Mouse (Mus musculus) hindbrain, embryonic 12.5 days (tissue): ENCODE measurements around the gene Patl2. TPM values are rescaled to one million over a fixed set of nuclear protein-coding genes. Genes with fewer than 3 reads are reported as not detected.

Experiments
- ATAC-seq: fragments of 200-750 bp; cut with Nextera tagmentation; 2 replicates; pipeline ENCODE4 v1.8.0; 2017; ENCODE audit warnings: moderate TSS enrichment; ENCODE audit not compliant: low FRiP score
- H3K27ac ChIP-seq: fragments of 300-500 bp; sonication (generic); 2 replicates; pipeline ENCODE4 v1.5.1; 2016; ENCODE audit warnings: mild to moderate bottlenecking
- H3K27me3 ChIP-seq: fragments of 300-500 bp; sonication (generic); 2 replicates; pipeline ENCODE4 v1.6.1; 2016; ENCODE audit warnings: mild to moderate bottlenecking
- H3K36me3 ChIP-seq: fragments of 300-500 bp; sonication (generic); 2 replicates; pipeline ENCODE4 v1.6.1; 2016; ENCODE audit warnings: mild to moderate bottlenecking
- H3K4me1 ChIP-seq: fragments of 300-500 bp; sonication (generic); 2 replicates; pipeline ENCODE4 v1.6.1; 2016
- H3K4me2 ChIP-seq: fragments of 300-500 bp; sonication (generic); replicated peaks from 2 replicates; pipeline ENCODE4 v1.6.1; 2016; ENCODE audit warnings: mild to moderate bottlenecking
- H3K4me3 ChIP-seq: fragments of 300-500 bp; sonication (generic); 2 replicates; pipeline ENCODE4 v1.5.1; 2016; ENCODE audit warnings: mild to moderate bottlenecking
- H3K9ac ChIP-seq: fragments of 300-500 bp; sonication (generic); 2 replicates; pipeline ENCODE4 v1.6.1; 2016; ENCODE audit warnings: mild to moderate bottlenecking, moderate library complexity
- H3K9me3 ChIP-seq: fragments of 300-500 bp; sonication (generic); replicated peaks from 2 replicates; pipeline ENCODE4 v1.6.1; 2016; ENCODE audit warnings: mild to moderate bottlenecking
- WGBS: fragments of 180-500 bp; shearing (Covaris S2); methylation state at CpG from one replicate; pipeline ENCODE4 v1.1.7; 2016; 5-methylcytosine and 5-hydroxymethylcytosine counted together
- polyA plus RNA-seq: library from polyadenylated mRNA; unstranded; fragments of >200 nt; fragmentation: Nextera tagmentation; extraction: Ambion mirVana; gene quantifications from 2 replicates; pipeline ENCODE4 v1.2.1, GENCODE M21; 2016

Gene Patl2
- polyA plus RNA-seq, 1 experiment from 2014 or later = not detected

DNA sequence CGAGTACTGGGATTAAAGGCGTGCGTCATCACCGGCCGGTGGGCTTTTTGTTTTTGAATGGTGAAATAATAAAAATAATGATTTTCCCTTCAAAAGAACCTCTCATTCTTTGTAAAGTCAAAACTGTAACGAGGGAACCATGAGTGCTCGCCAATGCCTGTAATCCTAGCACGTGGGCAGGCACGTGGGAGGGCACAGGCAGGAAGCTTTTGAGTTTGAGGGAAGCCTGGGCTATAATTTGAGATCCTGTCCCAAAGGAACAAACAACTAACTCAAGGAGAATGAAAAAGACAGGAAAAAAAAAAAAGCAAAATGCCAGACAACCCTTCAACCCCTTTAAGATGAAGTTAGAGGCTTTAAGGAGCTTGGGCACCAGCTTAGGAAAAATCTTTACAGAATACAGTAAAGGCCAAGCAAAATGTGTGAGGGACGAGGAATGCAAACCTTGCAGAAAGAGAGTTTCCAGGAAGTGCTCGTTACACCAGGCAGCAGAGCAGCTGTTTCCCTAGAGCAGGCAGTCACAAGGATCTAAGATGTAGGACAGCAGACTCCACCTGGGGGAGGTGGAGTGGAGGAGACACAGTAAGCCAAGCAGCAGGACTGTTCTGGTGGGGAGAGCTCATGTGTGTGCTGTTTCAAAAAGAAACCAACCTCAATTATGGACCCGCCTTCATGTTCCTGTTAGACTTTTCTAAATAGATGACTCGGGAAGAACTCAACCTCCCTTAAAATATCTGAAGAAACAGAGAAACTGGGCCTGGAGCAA lies 22.4 kb downstream of the Patl2 start:
- no peak overlapping the region for H3K9ac ChIP-seq
- H3K4me1 ChIP-seq = no peaks in the 10 kb centered on the region
- WGBS = 82% methylated on average over 13 of the region's 13 CpGs
- no peaks in the 10 kb centered on the region for H3K9me3 ChIP-seq
- no peaks in the 10 kb centered on the region for H3K27me3 ChIP-seq
- H3K4me3 ChIP-seq = no peak overlapping the region
- no peak overlapping the region for H3K4me2 ChIP-seq
- no peaks in the 10 kb centered on the region for H3K36me3 ChIP-seq
- H3K27ac ChIP-seq = no peak overlapping the region
- ATAC-seq = no peak

DNA sequence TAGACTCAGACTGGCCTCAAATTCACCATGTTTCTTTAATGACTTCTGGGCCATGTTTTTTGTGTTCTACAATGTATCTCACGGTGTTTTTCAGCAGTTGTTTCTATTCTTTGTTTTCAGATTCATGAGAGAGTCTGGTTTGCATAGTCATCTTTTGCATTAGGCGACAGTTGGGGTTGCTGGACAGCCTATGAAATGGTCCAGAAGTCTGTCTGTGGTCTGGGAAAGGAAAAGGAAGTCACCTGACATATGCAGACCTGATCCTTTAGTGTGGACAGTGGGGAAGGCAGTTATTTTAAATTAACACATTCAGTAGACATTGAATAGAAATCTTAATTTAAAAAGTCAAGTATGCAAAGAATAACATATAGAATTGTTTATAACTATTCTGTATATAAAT lies 23.5 kb downstream of the Patl2 start:
- H3K27ac ChIP-seq = no peak overlapping the region
- H3K27me3 ChIP-seq = no peaks in the 10 kb centered on the region
- no peaks in the 10 kb centered on the region for H3K9me3 ChIP-seq
- H3K4me1 ChIP-seq = no peaks in the 10 kb centered on the region
- H3K4me3 ChIP-seq = no peak overlapping the region
- 81% methylated on average over 2 of the region's 2 CpGs for WGBS
- no peak overlapping the region for H3K4me2 ChIP-seq
- no peak for ATAC-seq
- H3K9ac ChIP-seq = no peak overlapping the region
- H3K36me3 ChIP-seq = no peaks in the 10 kb centered on the region

DNA sequence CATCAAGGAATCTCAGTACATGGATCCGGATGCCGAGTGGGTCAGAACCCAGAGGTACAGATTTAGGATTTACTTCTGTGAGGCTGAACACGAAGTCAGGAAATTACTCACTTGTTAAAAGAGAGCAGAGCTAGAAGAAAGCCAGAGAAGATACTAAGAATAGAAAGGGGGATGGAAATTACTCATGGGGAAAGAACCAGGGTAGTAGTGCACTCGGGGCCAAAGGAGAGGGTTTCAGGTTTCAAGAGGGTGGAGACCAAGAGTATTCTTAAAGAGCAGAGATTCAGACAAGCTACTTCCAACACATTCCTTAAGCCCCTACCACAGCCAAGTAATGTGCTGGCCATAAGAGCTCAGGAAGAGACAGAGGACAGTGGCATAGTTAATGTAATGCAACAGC lies 24.4 kb downstream of the Patl2 start:
- Histone ChIP-seq H3K4me2 (no peak overlapping the region), H3K4me3 (no peak overlapping the region), H3K27me3 (no peaks in the 10 kb centered on the region), H3K27ac (no peak overlapping the region), H3K9me3 (no peaks in the 10 kb centered on the region), H3K36me3 (no peaks in the 10 kb centered on the region), H3K9ac (no peak overlapping the region), H3K4me1 (no peaks in the 10 kb centered on the region)
- no peak for ATAC-seq
- WGBS = 33% methylated on average over 4 of the region's 4 CpGs

DNA sequence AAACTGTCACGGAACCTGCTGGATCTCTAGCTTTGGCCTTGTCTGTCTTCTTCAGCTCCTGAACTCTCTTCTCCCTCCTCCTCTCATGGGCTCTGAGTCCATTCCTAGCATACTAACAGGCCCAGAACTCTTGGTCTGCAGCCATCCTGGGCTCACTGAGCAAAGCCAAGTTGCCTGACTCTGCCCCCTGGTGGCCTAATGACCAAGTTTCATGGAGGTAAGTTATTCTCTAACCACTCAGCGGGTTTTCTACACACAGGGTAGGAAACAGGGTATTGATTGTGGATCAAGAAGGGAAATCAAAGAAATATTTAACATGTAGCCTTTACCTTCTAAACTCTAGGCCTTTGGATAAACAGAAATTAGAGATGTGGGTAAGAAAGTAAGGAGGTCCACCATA lies 25.3 kb downstream of the Patl2 start, which contains the start of gene Trim69:
Gene Trim69, plus strand, starts transcription at position 21 of the 400 bp plus-strand sequence.
- Histone ChIP-seq H3K27ac (no peak within 1 kb of the TSS), H3K9ac (no peak within 1 kb of the TSS), H3K9me3 (no peaks in the 10 kb centered on the region), H3K4me1 (no peaks in the 10 kb centered on the region), H3K4me2 (no peak within 1 kb of the TSS), H3K4me3 (no peak within 1 kb of the TSS), H3K36me3 (no peaks in the 10 kb centered on the region), H3K27me3 (no peaks in the 10 kb centered on the region)
- 49% methylated on average over 2 of the region's 2 CpGs for WGBS
- no peak for ATAC-seq

DNA sequence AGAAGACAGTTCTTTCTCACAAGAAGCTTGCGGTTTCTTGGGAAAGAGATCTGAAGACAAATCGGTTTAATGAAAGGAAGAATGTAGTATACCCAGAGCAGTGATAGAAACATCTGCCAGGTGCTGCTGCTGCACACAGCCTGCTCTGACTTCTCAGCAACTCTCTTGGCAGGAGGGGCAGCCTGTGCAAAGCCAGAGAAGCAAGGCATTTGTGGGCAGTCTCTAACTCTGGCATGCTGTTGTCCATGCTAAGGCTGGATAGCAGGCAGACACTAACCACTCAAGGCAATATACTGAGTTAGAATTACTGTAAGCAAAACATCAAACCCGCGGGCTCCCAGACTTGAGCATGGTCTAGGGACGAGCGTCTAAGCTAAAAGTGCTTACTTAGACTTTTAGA lies 26.3 kb downstream of the Patl2 start:
- WGBS = 89% methylated on average over 6 of the region's 6 CpGs
- no peaks in the 10 kb centered on the region for H3K27me3 ChIP-seq
- no peak for ATAC-seq
- H3K9ac ChIP-seq = no peak overlapping the region
- no peaks in the 10 kb centered on the region for H3K4me1 ChIP-seq
- no peaks in the 10 kb centered on the region for H3K9me3 ChIP-seq
- no peak overlapping the region for H3K4me3 ChIP-seq
- H3K27ac ChIP-seq = no peak overlapping the region
- H3K36me3 ChIP-seq = no peaks in the 10 kb centered on the region
- H3K4me2 ChIP-seq = no peak overlapping the region

DNA sequence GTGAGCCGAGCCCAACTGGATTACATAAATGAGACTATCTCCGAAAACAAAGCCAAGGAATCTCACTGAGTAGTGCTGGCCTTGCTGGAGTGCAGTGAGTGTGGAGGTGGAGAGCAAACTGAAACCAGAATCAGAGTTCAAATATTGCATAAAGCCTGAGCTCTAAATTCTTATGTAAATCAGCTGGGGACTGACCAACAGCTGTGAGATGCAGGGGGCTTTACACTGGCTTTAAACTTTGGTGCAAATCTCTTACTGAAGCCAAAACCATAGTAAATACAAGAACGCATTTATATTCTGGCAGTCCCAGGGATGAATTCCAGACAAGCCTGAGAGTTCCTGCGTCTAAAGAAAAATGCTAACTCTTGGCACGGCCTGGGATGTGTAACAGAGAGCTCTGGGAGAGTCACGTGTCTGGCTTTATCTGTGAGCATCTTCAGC lies 27.6 kb downstream of the Patl2 start:
- Histone ChIP-seq H3K4me1 (no peaks in the 10 kb centered on the region), H3K27ac (no peak overlapping the region), H3K4me3 (no peak overlapping the region), H3K27me3 (no peaks in the 10 kb centered on the region), H3K9ac (no peak overlapping the region), H3K36me3 (0 out of 2 replicates have a peak, but pooled peaks cover 3% of the 10 kb centered on the region), H3K4me2 (no peak overlapping the region), H3K9me3 (no peaks in the 10 kb centered on the region)
- ATAC-seq = no peak
- WGBS = 70% methylated on average over 6 of the region's 6 CpGs

DNA sequence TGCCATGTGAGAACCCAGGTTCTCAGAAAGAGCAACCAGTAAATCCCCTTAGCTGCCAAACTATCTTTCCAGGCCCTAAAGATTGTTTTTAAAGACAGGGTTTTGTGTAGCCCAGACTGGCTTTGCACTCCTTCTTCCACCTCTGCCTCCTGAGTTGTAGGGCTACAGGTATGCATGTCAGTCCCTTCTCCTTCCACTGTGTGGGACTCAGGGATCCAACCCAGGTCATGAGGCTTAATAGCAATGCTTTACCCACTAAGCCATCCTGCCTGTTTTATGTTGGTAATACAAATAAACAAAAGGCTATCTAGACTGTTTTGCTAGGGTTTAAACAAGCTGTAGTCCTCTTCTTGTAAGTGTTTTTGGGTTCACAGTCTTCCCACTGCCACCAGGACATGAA lies 28.4 kb downstream of the Patl2 start:
- Histone ChIP-seq H3K27ac (no peak overlapping the region), H3K4me1 (no peaks in the 10 kb centered on the region), H3K4me2 (no peak overlapping the region), H3K9me3 (no peaks in the 10 kb centered on the region), H3K4me3 (no peak overlapping the region), H3K36me3 (0 out of 2 replicates have a peak, but pooled peaks cover 3% of the 10 kb centered on the region), H3K9ac (no peak overlapping the region), H3K27me3 (no peaks in the 10 kb centered on the region)
- no peak for ATAC-seq

DNA sequence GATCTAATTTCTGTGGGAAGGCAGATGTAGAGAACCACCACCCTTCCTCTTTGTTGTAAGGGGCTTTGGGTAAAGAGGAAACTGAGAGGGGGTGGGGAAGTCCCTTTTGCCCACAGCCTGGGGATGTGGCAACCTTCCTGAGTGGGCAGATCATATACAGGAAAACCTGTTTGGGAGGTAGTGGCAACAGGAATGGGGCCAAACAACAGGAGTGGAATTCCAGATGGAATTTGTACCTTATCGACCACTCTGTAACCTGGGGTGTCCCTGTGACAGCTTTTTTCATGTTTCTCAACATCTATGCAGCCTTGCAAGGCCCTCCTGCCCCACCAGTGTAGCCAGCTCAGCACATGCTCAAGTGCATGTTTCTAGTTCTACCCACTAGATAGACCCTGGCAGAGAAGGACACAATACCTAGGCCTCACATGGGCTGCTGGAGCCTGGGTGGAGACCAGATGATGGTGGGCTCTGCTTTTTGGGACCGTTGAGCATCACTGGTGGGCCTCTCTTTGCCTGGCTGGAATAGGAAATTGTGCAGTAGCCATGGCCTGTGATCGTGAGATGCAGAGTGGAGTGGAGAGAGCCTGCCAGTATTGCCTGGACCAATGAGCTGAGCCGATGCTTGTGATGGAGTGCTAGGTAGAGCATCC lies 29.8 kb downstream of the Patl2 start:
- Histone ChIP-seq H3K36me3 (0 out of 2 replicates have a peak, but pooled peaks cover 3% of the 10 kb centered on the region), H3K9ac (no peak overlapping the region), H3K27me3 (no peaks in the 10 kb centered on the region), H3K4me1 (no peaks in the 10 kb centered on the region), H3K27ac (no peak overlapping the region), H3K4me3 (no peak overlapping the region), H3K4me2 (no peak overlapping the region), H3K9me3 (no peaks in the 10 kb centered on the region)
- no peak for ATAC-seq
- WGBS = 91% methylated on average over 4 of the region's 4 CpGs

GRCm38 (mm10) chr2:122155292-122155691 lies 30.7 kb downstream of the Patl2 start:
- no peaks in the 10 kb centered on the region for H3K4me1 ChIP-seq
- no peaks in the 10 kb centered on the region for H3K27me3 ChIP-seq
- H3K4me3 ChIP-seq = no peak overlapping the region
- ATAC-seq = no peak
- no peak overlapping the region for H3K4me2 ChIP-seq
- H3K27ac ChIP-seq = no peak overlapping the region
- H3K9ac ChIP-seq = no peak overlapping the region
- 83% methylated on average over 2 of the region's 2 CpGs for WGBS
- H3K36me3 ChIP-seq = 0 out of 2 replicates have a peak, but pooled peaks cover 3% of the 10 kb centered on the region
- H3K9me3 ChIP-seq = no peaks in the 10 kb centered on the region

GRCm38 (mm10) chr2:122154479-122154878 lies 31.5 kb downstream of the Patl2 start:
- no peak overlapping the region for H3K4me3 ChIP-seq
- 85% methylated on average over 2 of the region's 2 CpGs for WGBS
- H3K4me1 ChIP-seq = no peaks in the 10 kb centered on the region
- H3K9me3 ChIP-seq = no peaks in the 10 kb centered on the region
- H3K9ac ChIP-seq = no peak overlapping the region
- H3K4me2 ChIP-seq = no peak overlapping the region
- H3K27ac ChIP-seq = no peak overlapping the region
- H3K27me3 ChIP-seq = no peaks in the 10 kb centered on the region
- ATAC-seq = no peak
- H3K36me3 ChIP-seq = 0 out of 2 replicates have a peak, but pooled peaks cover 3% of the 10 kb centered on the region

DNA sequence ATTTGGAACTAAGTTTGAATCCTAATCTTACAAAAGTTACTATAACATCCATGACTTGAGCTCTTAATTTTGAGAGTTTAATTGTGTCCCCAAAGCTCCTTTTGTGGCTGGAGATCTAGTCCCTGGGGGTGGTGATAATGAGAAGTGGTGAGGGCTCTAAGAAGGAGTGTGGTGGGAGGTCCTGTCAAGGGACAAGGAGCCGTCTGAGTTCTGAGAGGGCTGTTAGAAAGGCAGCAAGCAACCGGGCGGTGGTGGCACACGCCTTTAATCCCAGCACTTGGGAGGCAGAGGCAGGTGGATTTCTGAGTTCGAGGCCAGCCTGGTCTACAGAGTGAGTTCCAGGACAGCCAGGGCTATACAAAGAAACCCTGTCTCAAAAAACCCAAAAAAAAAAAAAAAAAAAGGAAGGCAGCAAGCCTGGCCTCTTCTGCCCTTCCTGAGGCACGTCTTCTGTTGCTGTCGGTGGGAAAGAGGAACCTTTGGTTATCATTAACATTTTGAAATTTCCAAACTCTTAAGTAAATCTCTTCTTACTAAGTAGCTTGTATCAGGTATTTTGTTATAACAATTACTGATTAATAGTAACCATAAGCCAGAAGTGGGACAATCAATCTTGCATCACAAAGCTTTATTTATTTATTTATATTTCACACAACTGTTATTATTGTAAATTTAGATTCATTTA lies 32.2 kb downstream of the Patl2 start:
- Histone ChIP-seq H3K36me3 (0 out of 2 replicates have a peak, but pooled peaks cover 3% of the 10 kb centered on the region), H3K4me3 (no peak overlapping the region), H3K4me2 (no peak overlapping the region), H3K27me3 (no peaks in the 10 kb centered on the region), H3K4me1 (peaks cover 2% of the 10 kb centered on the region; the same call in 1 of the 2 replicates), H3K27ac (no peak overlapping the region), H3K9ac (no peak overlapping the region), H3K9me3 (no peaks in the 10 kb centered on the region)
- 87% methylated on average over 7 of the region's 7 CpGs for WGBS
- ATAC-seq = no peak

DNA sequence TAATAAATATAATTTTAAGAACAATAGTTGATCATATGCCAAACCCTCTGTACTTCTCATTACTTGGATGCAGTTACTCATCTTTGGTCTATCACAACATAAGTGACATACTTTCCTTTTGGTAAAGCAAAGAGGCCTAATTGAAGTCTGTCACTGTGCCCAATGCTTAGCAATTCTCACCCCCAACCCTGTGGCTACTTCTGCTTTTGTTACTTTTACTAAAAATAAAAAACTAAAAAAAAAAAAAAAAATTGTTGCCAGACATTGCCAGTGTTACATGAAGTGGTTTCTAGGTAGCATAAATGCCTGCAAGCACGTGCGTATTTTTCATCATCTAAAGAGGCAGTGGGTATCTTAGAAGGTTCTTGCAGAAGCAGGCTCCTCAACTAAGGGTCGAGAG lies 33.1 kb downstream of the Patl2 start:
- Histone ChIP-seq H3K36me3 (0 out of 2 replicates have a peak, but pooled peaks cover 3% of the 10 kb centered on the region), H3K27me3 (no peaks in the 10 kb centered on the region), H3K27ac (no peak overlapping the region), H3K4me3 (no peak overlapping the region), H3K4me1 (peaks cover 3% of the 10 kb centered on the region; the same call in 1 of the 2 replicates), H3K9ac (no peak overlapping the region), H3K9me3 (no peaks in the 10 kb centered on the region), H3K4me2 (no peak overlapping the region)
- WGBS = 78% methylated on average over 3 of the region's 3 CpGs
- ATAC-seq = no peak
